Mouse (Mus musculus) midbrain, embryonic 12.5 days (tissue): ENCODE measurements around the gene Gimap4. TPM values are rescaled to one million over a fixed set of nuclear protein-coding genes. Genes with fewer than 3 reads are reported as not detected.

Experiments
- ATAC-seq: fragments of 200-750 bp; cut with Nextera tagmentation; 2 replicates; pipeline ENCODE4 v1.8.0; 2017; ENCODE audit warnings: low read depth, moderate TSS enrichment, moderate library complexity; ENCODE audit not compliant: low FRiP score
- H3K27ac ChIP-seq: fragments of 300-500 bp; sonication (generic); replicated peaks from 2 replicates; pipeline ENCODE4 v1.5.1; 2016; ENCODE audit warnings: mild to moderate bottlenecking
- H3K27me3 ChIP-seq: fragments of 300-500 bp; sonication (generic); 2 replicates; pipeline ENCODE4 v1.6.1; 2016; ENCODE audit warnings: mild to moderate bottlenecking
- H3K36me3 ChIP-seq: fragments of 300-500 bp; sonication (generic); 2 replicates; pipeline ENCODE4 v1.6.1; 2016
- H3K4me1 ChIP-seq: fragments of 300-500 bp; sonication (generic); 2 replicates; pipeline ENCODE4 v1.6.1; 2016
- H3K4me2 ChIP-seq: fragments of 300-500 bp; sonication (generic); replicated peaks from 2 replicates; pipeline ENCODE4 v1.6.1; 2016; ENCODE audit warnings: mild to moderate bottlenecking, moderate library complexity
- H3K4me3 ChIP-seq: fragments of 300-500 bp; sonication (generic); 2 replicates; pipeline ENCODE4 v1.5.1; 2016; ENCODE audit warnings: mild to moderate bottlenecking
- H3K9ac ChIP-seq: fragments of 300-500 bp; sonication (generic); replicated peaks from 2 replicates; pipeline ENCODE4 v1.6.1; 2016; ENCODE audit warnings: mild to moderate bottlenecking, moderate library complexity
- H3K9me3 ChIP-seq: fragments of 300-500 bp; sonication (generic); 2 replicates; pipeline ENCODE4 v1.6.1; 2016; ENCODE audit warnings: mild to moderate bottlenecking
- WGBS: fragments of 180-500 bp; shearing (Covaris S2); methylation state at CpG from one replicate; pipeline ENCODE4 v1.1.7; 2016; 5-methylcytosine and 5-hydroxymethylcytosine counted together
- polyA plus RNA-seq: library from polyadenylated mRNA; unstranded; fragments of >200 nt; fragmentation: Nextera tagmentation; extraction: Ambion mirVana; gene quantifications from 2 replicates; pipeline ENCODE4 v1.2.1, GENCODE M21; 2016

Gimap4 gene
- polyA plus RNA-seq, 1 experiment from 2014 or later = 2.3 TPM

DNA sequence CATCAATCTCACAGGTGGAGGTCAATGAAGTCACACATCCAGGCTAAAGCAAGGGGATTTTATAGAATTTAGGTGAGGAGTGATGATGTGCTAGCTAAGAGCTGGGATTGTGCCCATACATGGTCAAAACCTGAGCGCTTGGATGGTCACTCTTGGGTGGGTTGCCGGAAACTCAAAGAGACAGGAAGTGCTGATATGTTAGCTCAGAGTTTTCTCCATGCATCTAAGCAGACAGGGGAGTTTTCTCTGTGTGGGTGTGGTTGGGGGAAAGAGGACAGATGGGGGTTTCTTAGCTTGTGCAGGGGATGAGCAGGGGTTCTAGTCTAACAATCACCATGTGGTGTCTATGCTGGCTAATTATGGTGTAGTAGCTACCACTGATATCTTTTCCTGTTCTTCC is 5.0 kb downstream of the Gimap4 start:
- WGBS = 94% methylated on average over 2 of the region's 2 CpGs
- Histone ChIP-seq H3K27ac (no peak overlapping the region), H3K27me3 (no peaks in the 10 kb centered on the region), H3K4me1 (no peaks in the 10 kb centered on the region), H3K9ac (no peak overlapping the region), H3K9me3 (no peaks in the 10 kb centered on the region), H3K36me3 (no peaks in the 10 kb centered on the region), H3K4me2 (no peak overlapping the region), H3K4me3 (no peak overlapping the region)
- no peak for ATAC-seq

DNA sequence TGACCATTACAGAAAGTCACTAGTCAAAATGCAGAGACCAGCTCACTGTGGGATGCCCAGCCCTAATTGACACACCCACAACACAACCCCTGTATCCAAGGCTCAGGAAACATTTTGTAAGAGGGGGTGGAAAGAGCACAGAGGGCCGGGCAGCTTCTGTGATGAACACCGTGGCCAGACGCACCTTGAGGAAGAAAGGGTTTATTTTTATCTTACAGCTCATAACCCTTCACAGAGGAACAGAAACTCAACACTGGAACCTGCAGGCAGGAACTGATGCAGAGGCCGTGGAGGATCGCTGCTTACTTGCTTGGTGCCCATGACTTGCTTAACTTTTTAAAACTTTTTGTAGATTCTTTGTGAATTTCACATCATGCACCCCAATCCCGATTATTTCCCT is 8.6 kb downstream of the Gimap4 start:
- ATAC-seq = no peak

DNA sequence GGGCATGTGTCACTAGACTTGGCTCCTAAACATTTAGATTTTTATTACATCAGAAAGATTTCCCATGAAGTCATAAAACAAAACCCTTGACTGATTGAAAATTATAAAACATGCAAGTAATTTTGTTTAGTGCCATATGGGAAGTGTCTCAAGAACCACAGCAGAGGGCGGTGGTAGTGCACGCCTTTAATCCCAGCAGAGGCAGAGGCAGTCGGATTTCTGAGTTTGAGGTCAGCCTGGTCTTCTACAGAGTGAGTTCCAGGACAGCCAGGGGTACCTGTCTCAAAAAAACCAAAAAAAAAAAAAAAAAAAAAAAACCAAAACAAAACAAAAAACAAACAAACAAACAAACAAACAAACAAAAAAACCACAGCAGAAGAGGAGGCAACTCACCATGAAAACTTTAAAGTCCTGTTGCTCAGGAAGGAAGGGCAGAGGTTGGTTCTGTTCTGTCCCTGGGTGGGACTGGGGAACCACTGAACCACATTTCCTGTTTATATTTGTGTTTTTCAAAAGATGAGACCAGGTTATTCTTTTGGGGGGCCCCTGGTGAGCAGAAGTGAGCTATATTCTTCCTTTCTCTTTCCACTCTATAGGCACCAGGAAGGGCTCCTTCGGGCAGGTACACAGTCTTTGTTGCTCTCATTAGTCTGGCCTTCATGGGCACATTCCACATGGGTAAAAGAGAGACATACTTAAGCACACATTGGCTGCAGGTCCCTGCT is 12.6 kb downstream of the Gimap4 start:
- no peaks in the 10 kb centered on the region for H3K9me3 ChIP-seq
- no peaks in the 10 kb centered on the region for H3K36me3 ChIP-seq
- H3K9ac ChIP-seq = no peak overlapping the region
- no peaks in the 10 kb centered on the region for H3K27me3 ChIP-seq
- no peak overlapping the region for H3K4me3 ChIP-seq
- no peak for ATAC-seq
- no peaks in the 10 kb centered on the region for H3K4me1 ChIP-seq
- WGBS = 80% methylated on average over 4 of the region's 4 CpGs
- H3K4me2 ChIP-seq = no peak overlapping the region
- no peak overlapping the region for H3K27ac ChIP-seq

More for the DNA sequence above, 8.6 kb downstream of the Gimap4 start:
- H3K4me3 ChIP-seq = no peak overlapping the region
- H3K4me2 ChIP-seq = no peak overlapping the region
- no peaks in the 10 kb centered on the region for H3K27me3 ChIP-seq
- no peaks in the 10 kb centered on the region for H3K36me3 ChIP-seq
- H3K4me1 ChIP-seq = no peaks in the 10 kb centered on the region
- WGBS = 91% methylated on average over 6 of the region's 6 CpGs
- no peak overlapping the region for H3K27ac ChIP-seq
- H3K9ac ChIP-seq = no peak overlapping the region
- H3K9me3 ChIP-seq = no peaks in the 10 kb centered on the region

DNA sequence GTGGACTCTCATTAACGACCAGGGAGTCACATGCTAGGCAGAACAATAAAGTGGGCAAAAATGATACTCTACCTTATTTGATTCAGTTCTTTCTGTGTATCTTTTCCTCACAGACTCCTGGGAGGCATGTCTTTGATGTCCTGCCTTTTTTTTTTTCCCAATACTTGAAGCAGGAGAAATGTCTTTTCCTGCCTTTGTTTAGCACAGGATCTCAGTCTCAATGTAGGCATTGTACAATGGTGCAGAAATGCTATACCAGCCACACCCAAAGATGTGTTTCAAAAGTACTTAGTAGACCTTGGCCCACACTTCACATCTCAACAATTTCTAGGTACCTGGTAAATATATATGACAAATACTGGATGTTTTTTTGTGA is 13.2 kb downstream of the Gimap4 start:
- Histone ChIP-seq H3K27ac (no peak overlapping the region), H3K9ac (no peak overlapping the region), H3K4me2 (no peak overlapping the region), H3K4me1 (no peaks in the 10 kb centered on the region), H3K4me3 (no peak overlapping the region), H3K36me3 (no peaks in the 10 kb centered on the region), H3K27me3 (no peaks in the 10 kb centered on the region), H3K9me3 (no peaks in the 10 kb centered on the region)
- ATAC-seq = no peak
- 50% methylated on average over 1 of the region's 1 CpGs for WGBS

DNA sequence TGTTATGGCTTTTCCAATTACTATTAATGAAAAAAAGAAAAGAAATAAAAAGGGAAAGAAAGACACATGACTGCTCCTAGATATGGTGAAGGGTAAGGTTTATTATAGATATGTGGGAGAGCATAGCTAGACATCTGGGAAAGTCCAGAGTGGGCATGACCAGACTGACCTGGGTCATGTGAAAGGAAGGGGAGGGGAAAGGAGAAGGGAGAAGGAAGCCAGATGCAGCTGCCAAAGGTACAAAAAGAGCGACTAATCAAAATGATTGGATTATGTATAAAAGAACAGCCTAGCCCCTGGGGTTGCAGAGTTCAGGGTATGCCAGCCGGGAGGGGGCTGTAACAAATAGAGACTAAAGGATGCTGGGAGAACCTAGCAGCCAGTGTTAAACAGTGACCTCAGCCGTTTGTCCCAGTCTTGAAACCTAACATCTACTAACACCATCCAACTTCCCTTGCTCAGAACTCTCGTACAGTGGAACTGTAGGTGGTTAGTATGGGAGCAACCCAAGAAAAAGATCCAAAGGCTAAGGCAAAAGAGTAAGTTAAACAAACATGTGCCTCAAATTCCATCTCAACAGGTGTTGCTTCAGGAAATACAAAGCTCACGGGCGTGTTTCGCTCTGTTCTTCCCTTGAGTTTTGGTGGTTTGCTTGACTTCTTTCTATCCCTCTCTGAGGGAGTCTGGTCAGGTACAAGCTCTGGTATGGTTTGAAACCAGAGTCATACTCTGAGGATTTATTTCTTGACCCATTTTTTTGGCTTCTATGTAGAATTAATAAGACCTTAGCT is 13.9 kb downstream of the Gimap4 start:
- no peak overlapping the region for H3K27ac ChIP-seq
- no peak overlapping the region for H3K9ac ChIP-seq
- no peak overlapping the region for H3K4me3 ChIP-seq
- no peaks in the 10 kb centered on the region for H3K4me1 ChIP-seq
- H3K36me3 ChIP-seq = no peaks in the 10 kb centered on the region
- ATAC-seq = no peak
- no peaks in the 10 kb centered on the region for H3K9me3 ChIP-seq
- 76% methylated on average over 7 of the region's 7 CpGs for WGBS
- H3K4me2 ChIP-seq = no peak overlapping the region
- no peaks in the 10 kb centered on the region for H3K27me3 ChIP-seq

DNA sequence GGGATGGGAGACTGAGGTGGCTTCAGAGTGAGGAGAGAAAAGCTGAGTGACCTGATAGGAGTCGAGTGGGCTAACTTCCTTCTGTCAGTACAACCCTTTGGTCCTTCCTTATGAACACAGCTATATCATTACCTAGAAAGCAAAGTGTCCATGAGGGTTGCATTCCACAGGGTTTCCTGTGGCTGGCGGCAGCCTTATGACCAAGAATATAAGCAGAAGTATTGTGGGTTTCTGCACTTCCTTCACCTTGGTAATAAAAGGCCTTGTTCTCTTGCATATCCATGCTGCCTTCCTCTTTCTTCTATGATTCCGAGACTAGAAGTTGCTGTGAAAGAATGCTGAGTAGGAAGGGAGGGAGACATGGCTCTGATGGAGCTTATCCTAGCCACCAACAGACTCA is 14.5 kb downstream of the Gimap4 start:
- 83% methylated on average over 3 of the region's 3 CpGs for WGBS
- H3K27me3 ChIP-seq = no peaks in the 10 kb centered on the region
- no peak overlapping the region for H3K27ac ChIP-seq
- ATAC-seq = no peak
- H3K4me2 ChIP-seq = no peak overlapping the region
- H3K36me3 ChIP-seq = no peaks in the 10 kb centered on the region
- no peaks in the 10 kb centered on the region for H3K9me3 ChIP-seq
- no peak overlapping the region for H3K9ac ChIP-seq
- H3K4me3 ChIP-seq = no peak overlapping the region
- no peaks in the 10 kb centered on the region for H3K4me1 ChIP-seq

DNA sequence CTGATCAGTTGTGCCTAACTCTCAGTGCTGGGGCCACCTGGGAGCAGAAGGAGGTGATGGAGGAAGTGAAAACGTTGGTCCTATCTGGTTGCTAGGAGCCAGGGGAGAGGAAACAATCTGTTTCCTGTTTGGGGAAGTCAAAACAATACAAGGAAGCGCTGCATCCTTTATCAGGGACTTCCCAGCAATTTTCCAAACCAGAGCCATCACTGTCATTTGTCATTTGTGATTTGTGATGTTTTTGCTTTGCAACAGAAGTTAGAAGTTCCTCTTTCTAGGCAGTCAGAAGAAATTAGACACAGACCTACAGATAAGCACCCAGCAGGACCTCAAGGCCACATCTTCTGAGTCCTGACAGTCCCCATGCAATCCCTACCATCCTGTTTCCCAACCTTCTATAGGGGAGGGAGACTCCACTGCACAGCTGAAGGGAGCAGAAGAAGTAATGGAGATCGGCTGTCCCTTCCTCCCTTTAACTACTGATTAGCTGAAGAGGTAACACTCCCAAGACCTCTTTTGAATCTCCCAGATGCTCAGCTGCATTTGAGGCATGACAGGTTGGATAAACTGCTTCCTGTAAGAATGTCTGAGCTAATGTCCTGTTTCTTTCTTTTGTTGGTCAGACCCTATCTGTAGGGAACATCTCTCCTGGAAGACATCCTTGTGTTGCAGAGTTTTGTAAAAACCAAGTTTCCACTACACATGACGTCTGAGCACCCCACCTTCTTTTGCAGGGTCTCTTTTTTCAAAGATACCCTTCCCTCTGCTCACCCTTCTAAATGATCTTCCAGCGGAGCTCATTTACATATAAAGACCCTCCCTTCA is 16.1 kb downstream of the Gimap4 start:
- Histone ChIP-seq H3K9me3 (no peaks in the 10 kb centered on the region), H3K36me3 (no peaks in the 10 kb centered on the region), H3K27me3 (no peaks in the 10 kb centered on the region), H3K9ac (no peak overlapping the region), H3K4me2 (no peak overlapping the region), H3K4me3 (no peak overlapping the region), H3K27ac (no peak overlapping the region), H3K4me1 (no peaks in the 10 kb centered on the region)
- WGBS = 52% methylated on average over 5 of the region's 5 CpGs
- no peak for ATAC-seq

DNA sequence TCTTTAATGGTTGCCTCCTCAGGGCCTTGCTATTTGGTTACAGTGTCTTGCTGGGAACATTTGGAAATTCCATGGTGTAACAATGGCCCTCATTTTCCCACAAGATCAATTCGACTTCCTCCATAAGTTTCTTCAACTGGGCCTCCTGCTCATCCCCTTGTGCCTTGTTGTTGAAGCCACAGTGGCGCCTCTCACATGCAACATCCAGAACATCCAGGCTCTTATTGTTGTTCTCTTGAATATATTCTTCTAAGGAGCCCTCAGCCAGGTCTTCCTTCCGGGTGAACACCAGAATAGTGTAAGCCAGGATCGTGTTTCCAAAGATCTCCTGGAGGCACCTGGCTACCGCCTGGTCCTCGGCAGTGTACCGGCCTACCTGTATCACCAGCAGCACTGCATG is 17.8 kb downstream of the Gimap4 start:
- no peak overlapping the region for H3K9ac ChIP-seq
- no peaks in the 10 kb centered on the region for H3K9me3 ChIP-seq
- H3K27ac ChIP-seq = no peak overlapping the region
- H3K4me2 ChIP-seq = no peak overlapping the region
- H3K36me3 ChIP-seq = no peaks in the 10 kb centered on the region
- 86% methylated on average over 7 of the region's 7 CpGs for WGBS
- H3K4me3 ChIP-seq = no peak overlapping the region
- H3K27me3 ChIP-seq = no peaks in the 10 kb centered on the region
- no peaks in the 10 kb centered on the region for H3K4me1 ChIP-seq
- no peak for ATAC-seq

DNA sequence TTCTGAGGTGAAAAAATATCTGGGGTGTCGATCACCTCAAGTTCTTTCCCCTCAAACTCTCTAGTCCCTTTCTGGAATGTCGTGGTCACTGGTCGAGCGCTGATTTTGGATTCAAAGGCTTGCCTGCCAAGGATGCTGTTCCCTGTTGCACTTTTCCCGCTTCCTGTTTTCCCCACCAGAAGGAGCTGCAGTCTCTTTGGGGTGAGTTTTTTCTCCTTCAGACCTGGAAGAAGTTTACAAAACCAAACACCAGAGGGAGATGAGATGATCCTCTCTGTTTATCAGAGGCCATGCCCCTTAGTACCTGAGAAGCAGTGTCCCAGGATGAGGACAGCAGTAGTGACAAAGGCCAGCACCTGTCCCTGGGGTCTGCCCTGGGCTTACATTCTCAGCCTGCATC is 18.3 kb downstream of the Gimap4 start:
- WGBS = 79% methylated on average over 5 of the region's 5 CpGs
- H3K36me3 ChIP-seq = no peaks in the 10 kb centered on the region
- ATAC-seq = no peak

DNA sequence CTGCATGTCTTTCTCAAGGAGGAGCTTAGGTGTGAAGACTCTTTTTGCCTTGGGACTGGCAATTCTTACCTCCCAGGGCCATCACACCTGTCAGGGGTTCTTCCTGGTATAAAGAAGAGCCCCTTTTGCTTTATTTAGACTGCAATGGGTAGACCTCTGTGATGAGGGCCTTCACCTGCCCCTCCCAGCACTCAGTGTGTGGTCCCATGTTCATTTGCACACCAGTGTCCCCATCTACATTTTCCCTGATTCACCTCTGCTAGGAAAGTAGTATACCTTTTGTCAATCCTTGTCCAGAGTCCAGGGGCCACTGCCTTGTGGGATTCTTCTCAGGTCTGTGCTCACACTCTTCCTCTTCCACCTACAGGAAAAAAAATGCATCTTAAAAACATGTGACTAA is 19.8 kb downstream of the Gimap4 start:
- H3K4me1 ChIP-seq = no peaks in the 10 kb centered on the region
- no peak overlapping the region for H3K27ac ChIP-seq
- H3K27me3 ChIP-seq = no peaks in the 10 kb centered on the region
- H3K4me2 ChIP-seq = no peak overlapping the region
- no peaks in the 10 kb centered on the region for H3K36me3 ChIP-seq
- no peak for ATAC-seq
- no peak overlapping the region for H3K9ac ChIP-seq
- H3K9me3 ChIP-seq = no peaks in the 10 kb centered on the region
- no peak overlapping the region for H3K4me3 ChIP-seq

More for the DNA sequence above, 18.3 kb downstream of the Gimap4 start:
- H3K4me1 ChIP-seq = no peaks in the 10 kb centered on the region
- no peaks in the 10 kb centered on the region for H3K27me3 ChIP-seq
- no peaks in the 10 kb centered on the region for H3K9me3 ChIP-seq
- no peak overlapping the region for H3K4me2 ChIP-seq
- H3K27ac ChIP-seq = no peak overlapping the region
- H3K4me3 ChIP-seq = no peak overlapping the region
- no peak overlapping the region for H3K9ac ChIP-seq

DNA sequence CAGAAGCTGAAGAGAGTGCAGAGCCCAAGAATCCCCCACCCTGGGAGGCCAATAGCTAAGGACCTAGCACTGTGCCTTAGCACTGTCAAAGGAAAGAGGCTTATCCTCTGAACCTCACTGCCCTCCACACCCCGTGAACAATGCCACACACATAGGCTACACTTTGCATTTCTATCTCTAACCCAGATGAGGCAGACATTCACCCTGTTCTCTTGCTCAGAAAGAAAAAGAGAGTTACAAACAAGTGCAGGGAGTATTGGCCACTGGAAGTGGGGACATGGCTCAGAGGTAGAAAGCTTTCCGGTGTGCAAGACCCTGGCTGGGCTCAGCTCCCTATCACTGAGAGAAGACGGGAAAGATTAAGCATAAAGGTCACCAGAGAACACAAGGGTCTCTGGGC is 21.8 kb downstream of the Gimap4 start:
- Histone ChIP-seq H3K4me3 (no peak overlapping the region), H3K36me3 (no peaks in the 10 kb centered on the region), H3K9me3 (no peaks in the 10 kb centered on the region), H3K4me1 (no peaks in the 10 kb centered on the region), H3K27ac (no peak overlapping the region), H3K4me2 (no peak overlapping the region), H3K9ac (no peak overlapping the region), H3K27me3 (no peaks in the 10 kb centered on the region)
- 31% methylated on average over 3 of the region's 3 CpGs for WGBS
- no peak for ATAC-seq

DNA sequence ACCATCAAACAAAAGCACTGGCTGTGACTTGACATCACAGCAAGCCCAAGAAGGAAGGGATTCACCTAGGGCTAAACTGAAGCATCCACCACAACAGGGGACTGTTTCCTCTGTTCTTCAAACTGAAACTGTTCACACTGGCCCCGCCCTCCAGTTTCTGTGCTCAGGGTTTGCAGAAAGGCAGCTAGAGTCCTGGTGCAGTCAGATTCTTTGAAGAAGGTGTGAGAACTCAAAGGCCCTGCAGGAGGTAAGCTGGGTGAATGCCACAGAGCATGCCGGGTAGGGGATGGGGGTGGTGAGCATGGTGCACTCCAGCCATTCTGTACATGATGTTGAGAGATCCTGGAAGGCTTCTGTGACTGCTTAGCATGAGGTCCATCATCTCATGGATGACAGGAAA is 34.1 kb downstream of the Gimap4 start, which contains the start of the genes Gm28053 and Gimap7:
Gene Gm28053, plus strand, starts transcription at position 153 of the 400 bp plus-strand sequence.
Gene Gimap7, plus strand, starts transcription at position 167 of the 400 bp plus-strand sequence.
- H3K27ac ChIP-seq = no peak within 1 kb of the TSS
- H3K9me3 ChIP-seq = no peaks in the 10 kb centered on the region
- H3K4me1 ChIP-seq = no peaks in the 10 kb centered on the region
- no peak within 1 kb of the TSS for H3K4me2 ChIP-seq
- H3K9ac ChIP-seq = no peak within 1 kb of the TSS
- WGBS = 59% methylated on average over 2 of the region's 2 CpGs
- ATAC-seq = no peak
- no peak within 1 kb of the TSS for H3K4me3 ChIP-seq
- H3K27me3 ChIP-seq = no peaks in the 10 kb centered on the region
- H3K36me3 ChIP-seq = no peaks in the 10 kb centered on the region
